Mouse (Mus musculus) liver, embryonic 14.5 days (tissue): ENCODE measurements at regions not wholly inside any gene's neighbourhood (a gene's known extent, or its start where the extent isn't known, plus 50 kb on each side); places are given as distances from the start of the nearest gene placed in this dataset.

Experiments used
- CTCF ChIP-seq: IDR thresholded peaks from 2 replicates; pipeline ENCODE4 v1.5.1; 2016; ENCODE audit warnings: antibody characterized with exemption, low read depth, control low read depth
- EP300 ChIP-seq: IDR thresholded peaks from 2 replicates; pipeline ENCODE4 v1.6.1; 2016; ENCODE audit warnings: antibody characterized with exemption, low read depth

DNA sequence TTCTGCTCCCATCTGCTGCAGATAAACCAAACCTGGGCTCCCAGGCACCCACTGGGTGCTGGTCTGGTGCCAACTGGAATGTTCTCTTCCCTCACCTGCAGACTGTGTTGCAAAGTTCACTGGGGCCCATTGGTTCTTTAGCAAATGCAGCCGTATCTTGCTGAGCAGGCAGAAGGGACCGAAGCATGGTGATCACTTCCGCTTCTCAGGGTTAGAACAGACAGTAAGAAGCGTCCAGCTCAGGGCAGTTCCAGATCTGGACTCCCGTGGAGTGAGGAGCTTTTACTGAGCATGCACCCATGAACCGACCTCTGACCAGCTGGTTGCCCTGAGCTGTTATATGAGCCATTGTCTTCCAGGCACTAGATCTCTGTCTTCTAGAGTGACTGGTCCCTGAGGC is 97.1 kb downstream of the 9530068E07Rik start:
- TF ChIP-seq EP300 (no peak), CTCF (no peak)
